Mouse (Mus musculus): ENCODE measurements at regions not wholly inside any gene's neighbourhood (a gene's known extent, or its start where the extent isn't known, plus 50 kb on each side); places are given as distances from the start of the nearest gene placed in this dataset.

DNA sequence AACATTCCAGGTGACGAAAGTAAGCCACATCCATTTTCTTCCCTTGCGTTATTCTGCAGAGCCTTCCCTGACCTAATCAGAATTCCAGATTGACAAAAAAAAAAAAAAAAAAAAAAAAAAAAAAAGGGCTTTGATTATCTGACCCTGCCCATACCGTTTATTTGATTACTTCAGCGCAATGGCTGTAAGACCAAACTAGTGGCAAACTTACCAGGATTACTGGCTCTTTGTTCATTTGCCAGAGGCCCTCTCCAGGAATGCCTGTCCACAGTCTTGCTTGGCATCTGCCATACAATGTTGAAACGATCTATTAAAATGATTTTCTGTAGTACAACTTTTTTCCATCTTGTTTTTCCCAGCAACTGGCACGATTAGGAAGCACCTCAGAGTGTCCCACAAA, 569.4 kb upstream of the Nox3 start:
- Histone ChIP-seq H3K4me2 (ENCODE audit: low read depth, low read length) (no peak overlapping the region), H3K27ac (ENCODE audit: low read depth, low read length) (no peak overlapping the region), H3K9me3 (ENCODE audit: control insufficient read depth, low read length) (no peaks in the 10 kb centered on the region), H3K27me3 (ENCODE audit: control insufficient read depth, insufficient read depth, low read length) (no peaks in the 10 kb centered on the region), H3K4me3 (ENCODE audit: low read depth, low read length) (no peak overlapping the region), H3K36me3 (ENCODE audit: control insufficient read depth, insufficient read depth, low read length) (no peaks in the 10 kb centered on the region), H3K9ac (replicated peaks; ENCODE audit: low read depth, low read length) (no peak overlapping the region), H3K4me1 (ENCODE audit: control insufficient read depth, insufficient read depth, low read length) (peaks cover 8% of the 10 kb centered on the region; the same call in 1 of the 2 replicates)
- no peak for ATAC-seq (ENCODE audit: low read depth)
- WGBS = 65% methylated on average over 6 of the region's 6 CpGs

DNA sequence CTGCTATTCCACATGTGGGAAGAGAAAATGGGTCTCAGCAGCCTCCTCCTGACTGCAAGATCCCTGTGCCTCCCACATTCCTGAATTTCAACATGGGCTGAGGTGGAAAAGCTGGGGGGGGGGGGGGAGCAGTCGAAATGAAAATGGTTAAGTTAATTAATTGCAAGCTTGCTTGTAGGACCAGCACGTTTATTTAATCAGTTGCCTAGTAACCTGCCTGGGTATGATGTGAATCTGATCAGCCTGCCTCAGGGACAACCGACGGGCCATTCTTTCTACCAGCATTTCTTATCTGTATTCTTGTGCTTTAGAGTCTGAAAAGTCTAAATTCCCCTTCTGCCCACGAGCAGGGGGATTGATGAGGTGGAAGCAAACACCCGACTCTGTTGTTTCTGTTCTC, 569.9 kb upstream of the Nox3 start:
- Histone ChIP-seq H3K9me3 (ENCODE audit: control insufficient read depth, low read length) (no peaks in the 10 kb centered on the region), H3K36me3 (ENCODE audit: control insufficient read depth, insufficient read depth, low read length) (no peaks in the 10 kb centered on the region), H3K27me3 (ENCODE audit: control insufficient read depth, insufficient read depth, low read length) (no peaks in the 10 kb centered on the region), H3K27ac (ENCODE audit: low read depth, low read length) (no peak overlapping the region), H3K9ac (replicated peaks; ENCODE audit: low read depth, low read length) (no peak overlapping the region), H3K4me2 (ENCODE audit: low read depth, low read length) (no peak overlapping the region), H3K4me3 (ENCODE audit: low read depth, low read length) (no peak overlapping the region), H3K4me1 (ENCODE audit: control insufficient read depth, insufficient read depth, low read length) (peaks cover 8% of the 10 kb centered on the region; the same call in 1 of the 2 replicates)
- 5% methylated on average over 6 of the region's 6 CpGs for WGBS
- ATAC-seq (ENCODE audit: low read depth) = no peak

DNA sequence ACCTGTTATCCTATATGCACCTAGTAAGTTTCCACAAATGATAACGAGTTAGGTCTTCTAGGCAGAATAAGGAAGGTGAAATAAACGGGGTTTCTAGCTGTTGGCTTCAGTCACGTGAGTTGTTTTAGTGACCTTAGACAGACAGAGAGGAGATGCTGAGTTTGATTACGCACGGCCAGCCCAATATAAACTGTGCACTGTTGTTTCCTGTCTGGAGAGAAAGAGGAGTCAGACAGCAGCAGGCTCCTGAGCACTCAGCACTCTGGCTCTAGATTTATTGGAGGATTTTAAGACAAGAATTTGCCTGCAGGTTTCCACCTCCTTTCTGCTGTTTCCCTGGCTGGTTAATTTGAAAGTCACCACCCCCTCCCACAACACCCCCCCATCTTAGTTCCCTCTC, 570.4 kb upstream of the Nox3 start:
- Histone ChIP-seq H3K27ac (ENCODE audit: low read depth, low read length) (no peak overlapping the region), H3K36me3 (ENCODE audit: control insufficient read depth, insufficient read depth, low read length) (no peaks in the 10 kb centered on the region), H3K27me3 (ENCODE audit: control insufficient read depth, insufficient read depth, low read length) (no peaks in the 10 kb centered on the region), H3K4me2 (ENCODE audit: low read depth, low read length) (no peak overlapping the region), H3K4me3 (ENCODE audit: low read depth, low read length) (no peak overlapping the region), H3K4me1 (ENCODE audit: control insufficient read depth, insufficient read depth, low read length) (peaks cover 8% of the 10 kb centered on the region; the same call in 1 of the 2 replicates), H3K9me3 (ENCODE audit: control insufficient read depth, low read length) (no peaks in the 10 kb centered on the region), H3K9ac (replicated peaks; ENCODE audit: low read depth, low read length) (no peak overlapping the region)
- WGBS = 32% methylated on average over 5 of the region's 5 CpGs
- ATAC-seq (ENCODE audit: low read depth) = no peak

DNA sequence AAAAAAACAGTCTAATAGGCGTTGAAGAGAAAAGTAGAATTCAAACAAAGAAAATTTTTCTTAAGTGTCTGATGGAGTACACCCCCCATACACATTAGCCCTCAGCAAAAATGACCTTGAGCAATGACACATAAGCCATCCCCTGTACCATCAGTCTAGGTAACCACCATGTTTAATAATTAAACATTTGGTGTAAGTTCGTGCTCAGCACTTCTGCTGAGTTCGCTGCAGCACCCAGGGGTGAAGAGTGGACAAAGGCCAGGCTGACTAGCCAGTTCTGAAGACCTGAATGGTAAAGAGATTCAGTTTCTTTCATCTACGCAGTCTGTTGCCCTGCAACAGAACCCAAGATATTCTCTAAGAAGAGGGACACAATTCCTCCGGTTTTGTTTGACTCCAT, 572.3 kb upstream of the Nox3 start:
- no peak for ATAC-seq (ENCODE audit: low read depth)
- 77% methylated on average over 5 of the region's 5 CpGs for WGBS
- Histone ChIP-seq H3K4me1 (ENCODE audit: control insufficient read depth, insufficient read depth, low read length) (peaks cover 8% of the 10 kb centered on the region; the same call in 1 of the 2 replicates), H3K36me3 (ENCODE audit: control insufficient read depth, insufficient read depth, low read length) (no peaks in the 10 kb centered on the region), H3K9me3 (ENCODE audit: control insufficient read depth, low read length) (no peaks in the 10 kb centered on the region), H3K27ac (ENCODE audit: low read depth, low read length) (no peak overlapping the region), H3K4me3 (ENCODE audit: low read depth, low read length) (no peak overlapping the region), H3K9ac (replicated peaks; ENCODE audit: low read depth, low read length) (no peak overlapping the region), H3K27me3 (ENCODE audit: control insufficient read depth, insufficient read depth, low read length) (no peaks in the 10 kb centered on the region), H3K4me2 (ENCODE audit: low read depth, low read length) (no peak overlapping the region)

DNA sequence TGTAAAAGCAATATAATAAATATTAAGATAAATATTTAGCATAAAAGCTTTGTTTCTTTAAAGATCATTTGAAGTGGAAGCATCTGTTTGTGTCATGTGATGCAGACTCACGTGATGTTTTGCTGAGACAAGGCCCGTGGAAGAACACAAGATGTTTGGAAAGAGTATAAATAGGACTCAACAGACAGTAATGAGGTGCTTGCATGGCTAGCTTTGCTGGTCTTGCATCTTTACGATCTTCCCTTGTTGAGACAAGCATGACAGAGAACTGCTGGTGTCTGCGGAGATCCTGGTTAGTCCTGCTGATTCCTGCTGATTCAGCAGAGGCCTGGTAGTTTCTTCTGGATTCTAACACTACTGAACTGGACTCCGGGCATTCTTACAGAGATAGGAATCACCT, 576.4 kb upstream of the Nox3 start:
- 0 out of 2 replicates have a peak, but pooled peaks cover 2% of the 10 kb centered on the region for H3K4me1 ChIP-seq (ENCODE audit: control insufficient read depth, insufficient read depth, low read length)
- no peaks in the 10 kb centered on the region for H3K36me3 ChIP-seq (ENCODE audit: control insufficient read depth, insufficient read depth, low read length)
- WGBS = 76% methylated on average over 5 of the region's 5 CpGs
- no peak overlapping the region for H3K4me3 ChIP-seq (ENCODE audit: low read depth, low read length)
- no peaks in the 10 kb centered on the region for H3K27me3 ChIP-seq (ENCODE audit: control insufficient read depth, insufficient read depth, low read length)
- no peak overlapping the region for H3K4me2 ChIP-seq (ENCODE audit: low read depth, low read length)
- ATAC-seq (ENCODE audit: low read depth) = no peak
- H3K9ac ChIP-seq (replicated peaks; ENCODE audit: low read depth, low read length) = no peak overlapping the region
- H3K27ac ChIP-seq (ENCODE audit: low read depth, low read length) = no peak overlapping the region
- H3K9me3 ChIP-seq (ENCODE audit: control insufficient read depth, low read length) = no peaks in the 10 kb centered on the region

DNA sequence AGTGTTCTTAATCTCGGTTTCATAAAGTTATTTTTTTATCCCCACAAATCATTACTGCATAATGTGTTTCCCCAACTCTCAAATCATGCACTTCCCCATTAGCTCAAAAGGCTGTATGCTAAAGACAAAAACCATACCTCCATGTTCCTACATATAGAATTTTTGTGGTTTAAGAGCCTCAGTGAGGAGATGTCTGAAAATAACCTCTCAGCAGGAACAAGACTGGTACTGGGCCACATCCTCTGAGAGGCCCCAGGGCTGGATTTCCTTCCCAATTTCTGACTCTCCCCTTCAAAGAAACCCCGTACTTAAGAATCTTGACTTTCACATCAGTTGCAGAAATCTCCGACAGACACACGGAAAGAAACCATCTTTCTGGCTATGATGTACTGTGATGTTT, 580.7 kb upstream of the Nox3 start:
- Histone ChIP-seq H3K27ac (ENCODE audit: low read depth, low read length) (no peak overlapping the region), H3K4me3 (ENCODE audit: low read depth, low read length) (no peak overlapping the region), H3K36me3 (ENCODE audit: control insufficient read depth, insufficient read depth, low read length) (no peaks in the 10 kb centered on the region), H3K4me1 (ENCODE audit: control insufficient read depth, insufficient read depth, low read length) (no peaks in the 10 kb centered on the region), H3K9me3 (ENCODE audit: control insufficient read depth, low read length) (no peaks in the 10 kb centered on the region), H3K27me3 (ENCODE audit: control insufficient read depth, insufficient read depth, low read length) (no peaks in the 10 kb centered on the region), H3K4me2 (ENCODE audit: low read depth, low read length) (no peak overlapping the region), H3K9ac (replicated peaks; ENCODE audit: low read depth, low read length) (no peak overlapping the region)
- no peak for ATAC-seq (ENCODE audit: low read depth)
- 80% methylated on average over 4 of the region's 4 CpGs for WGBS

DNA sequence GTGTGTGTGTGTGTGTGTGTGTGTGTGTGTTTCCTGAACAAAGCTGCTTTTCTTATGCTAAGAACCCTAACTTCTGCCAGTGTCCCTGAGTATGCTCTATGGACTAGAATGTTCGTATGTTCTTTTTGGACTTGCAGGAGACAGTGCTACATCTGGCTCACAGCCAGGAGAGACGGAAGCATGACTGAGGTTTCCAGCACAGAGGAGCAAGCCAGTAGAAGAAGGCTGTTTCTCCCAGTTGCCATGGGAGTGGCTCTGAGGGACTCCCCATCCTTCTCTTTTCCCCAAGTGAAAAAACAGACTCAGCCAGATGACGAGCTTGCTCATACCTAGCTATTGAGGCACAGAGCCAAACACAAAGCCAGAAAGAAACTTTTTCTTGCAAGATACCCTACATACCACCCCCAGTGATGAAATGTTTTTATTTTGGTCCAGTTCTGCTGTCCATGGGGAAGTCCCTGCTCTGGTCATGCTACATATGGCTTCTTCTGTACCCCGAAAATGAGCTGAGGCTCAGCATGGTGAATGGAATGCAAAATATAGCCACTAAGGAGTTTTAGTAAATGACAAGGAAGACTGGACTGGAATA, 582.3 kb upstream of the Nox3 start:
- Histone ChIP-seq H3K9me3 (ENCODE audit: control insufficient read depth, low read length) (no peaks in the 10 kb centered on the region), H3K27ac (ENCODE audit: low read depth, low read length) (no peak overlapping the region), H3K27me3 (ENCODE audit: control insufficient read depth, insufficient read depth, low read length) (no peaks in the 10 kb centered on the region), H3K9ac (replicated peaks; ENCODE audit: low read depth, low read length) (no peak overlapping the region), H3K36me3 (ENCODE audit: control insufficient read depth, insufficient read depth, low read length) (no peaks in the 10 kb centered on the region), H3K4me1 (ENCODE audit: control insufficient read depth, insufficient read depth, low read length) (no peaks in the 10 kb centered on the region), H3K4me3 (ENCODE audit: low read depth, low read length) (no peak overlapping the region), H3K4me2 (ENCODE audit: low read depth, low read length) (no peak overlapping the region)
- 64% methylated on average over 4 of the region's 4 CpGs for WGBS
- no peak for ATAC-seq (ENCODE audit: low read depth)

DNA sequence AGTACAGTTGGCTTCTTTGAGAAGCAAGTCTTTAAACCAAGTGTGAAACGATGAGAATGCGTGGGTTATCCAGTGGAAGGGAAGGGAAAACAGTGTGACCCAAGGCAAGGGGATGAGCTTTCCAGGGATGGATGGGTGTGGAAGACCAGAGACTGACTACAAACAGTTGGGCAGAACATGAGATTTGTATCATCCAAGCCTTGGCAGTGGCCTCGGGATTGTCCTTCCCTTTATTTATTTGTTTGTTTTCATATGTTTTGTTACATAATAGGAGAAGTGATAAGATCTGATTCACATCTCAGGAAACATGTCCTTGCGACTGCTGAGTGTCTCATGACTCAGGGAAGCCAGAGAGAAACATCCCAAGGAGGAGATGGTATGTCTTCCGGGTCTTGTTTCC, 585.4 kb upstream of the Nox3 start:
- Histone ChIP-seq H3K27me3 (ENCODE audit: control insufficient read depth, insufficient read depth, low read length) (no peaks in the 10 kb centered on the region), H3K4me2 (ENCODE audit: low read depth, low read length) (no peak overlapping the region), H3K27ac (ENCODE audit: low read depth, low read length) (no peak overlapping the region), H3K4me1 (ENCODE audit: control insufficient read depth, insufficient read depth, low read length) (no peaks in the 10 kb centered on the region), H3K36me3 (ENCODE audit: control insufficient read depth, insufficient read depth, low read length) (no peaks in the 10 kb centered on the region), H3K9me3 (ENCODE audit: control insufficient read depth, low read length) (no peaks in the 10 kb centered on the region), H3K4me3 (ENCODE audit: low read depth, low read length) (no peak overlapping the region), H3K9ac (replicated peaks; ENCODE audit: low read depth, low read length) (no peak overlapping the region)
- WGBS = 92% methylated on average over 5 of the region's 5 CpGs
- no peak for ATAC-seq (ENCODE audit: low read depth)

DNA sequence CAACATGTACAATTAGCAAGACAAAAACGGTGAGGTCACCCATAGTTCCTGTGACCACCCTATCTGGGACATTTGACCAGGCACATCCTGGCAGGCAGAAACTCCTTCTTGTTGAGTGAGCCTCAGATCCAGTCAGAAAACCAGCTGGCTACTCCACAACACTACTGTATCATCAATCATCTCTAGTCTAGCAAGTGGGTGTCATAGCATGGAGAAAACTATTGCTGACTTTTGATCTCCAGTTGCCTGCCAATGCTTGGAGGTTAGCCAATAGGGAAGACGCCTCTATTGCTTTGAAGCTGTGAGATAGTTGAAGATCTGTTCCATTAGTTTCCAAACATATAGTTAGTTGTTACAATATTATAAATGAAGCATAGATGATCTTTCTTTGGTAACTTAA, 595.4 kb upstream of the Nox3 start:
- no peak overlapping the region for H3K4me2 ChIP-seq (ENCODE audit: low read depth, low read length)
- no peak overlapping the region for H3K27ac ChIP-seq (ENCODE audit: low read depth, low read length)
- H3K27me3 ChIP-seq (ENCODE audit: control insufficient read depth, insufficient read depth, low read length) = no peaks in the 10 kb centered on the region
- no peaks in the 10 kb centered on the region for H3K36me3 ChIP-seq (ENCODE audit: control insufficient read depth, insufficient read depth, low read length)
- no peaks in the 10 kb centered on the region for H3K9me3 ChIP-seq (ENCODE audit: control insufficient read depth, low read length)
- no peaks in the 10 kb centered on the region for H3K4me1 ChIP-seq (ENCODE audit: control insufficient read depth, insufficient read depth, low read length)
- H3K4me3 ChIP-seq (ENCODE audit: low read depth, low read length) = no peak overlapping the region
- 88% methylated on average over 2 of the region's 2 CpGs for WGBS
- ATAC-seq (ENCODE audit: low read depth) = no peak
- H3K9ac ChIP-seq (replicated peaks; ENCODE audit: low read depth, low read length) = no peak overlapping the region

Data from neural tube, embryonic 14.5 days (tissue).